Mouse (Mus musculus): ENCODE measurements at regions not wholly inside any gene's neighbourhood (a gene's known extent, or its start where the extent isn't known, plus 50 kb on each side); places are given as distances from the start of the nearest gene placed in this dataset.
A peak's percentile ranks its signal among the peaks of the same experiment; 100 is the strongest.

DNA sequence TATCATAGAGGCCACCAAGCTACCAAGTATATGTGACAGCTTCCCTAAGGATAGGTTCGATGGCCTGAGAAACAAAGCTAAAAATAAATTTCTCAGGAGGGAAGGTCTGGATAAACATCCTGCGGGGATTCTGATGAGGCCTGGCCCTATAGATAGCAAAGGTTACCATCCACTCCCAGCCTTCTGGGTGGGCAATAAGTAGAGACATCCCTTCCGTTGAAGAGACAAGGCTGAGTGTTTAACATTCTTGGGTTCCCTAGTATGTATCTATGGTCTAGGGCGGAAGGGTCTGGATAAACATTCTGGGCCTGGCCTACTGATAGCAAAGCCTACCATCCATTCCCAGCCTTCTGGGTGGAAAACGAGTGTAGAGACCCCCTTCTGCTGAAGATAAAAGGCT, 180.5 kb upstream of the Dlk1 start:
- no peak overlapping the region for H3K27ac ChIP-seq (ENCODE audit: insufficient read depth, low read depth, low read length, poor library complexity, severe bottlenecking)
- H3K9me3 ChIP-seq (ENCODE audit: control insufficient read depth, insufficient read depth, low read depth, low read length): no peaks in the 10 kb centered on the region
- H3K4me3 ChIP-seq (ENCODE audit: insufficient read depth in 1 of 2, low read depth in 1 of 2, low read length in 2 of 2, poor library complexity in 1 of 2, severe bottlenecking in 1 of 2): no peak overlapping the region
- DNase-seq (ENCODE audit: low read depth, low spot score): no peak
- H3K36me3 ChIP-seq (ENCODE audit: control insufficient read depth, insufficient read depth, low read length, poor library complexity, severe bottlenecking): no peaks in the 10 kb centered on the region
- H3K4me1 ChIP-seq (ENCODE audit: control insufficient read depth in 2 of 2, insufficient read depth in 2 of 2, low read length in 2 of 2, poor library complexity in 1 of 2): no peaks in the 10 kb centered on the region
- H3K9ac ChIP-seq (ENCODE audit: insufficient read depth, low read depth, low read length, poor library complexity, severe bottlenecking): no peak overlapping the region
- no peak for TF ChIP-seq ZNF384 (IDR thresholded peaks at IDR 0.05; ENCODE audit: low read depth, low read length)
- TF ChIP-seq ZC3H11A (IDR thresholded peaks at IDR 0.05; ENCODE audit: borderline replicate concordance, low read depth, low read length): no peak
- TF ChIP-seq MAFK (IDR thresholded peaks at IDR 0.05; ENCODE audit: insufficient read depth, low read depth, low read length): no peak
- TF ChIP-seq HCFC1 (IDR thresholded peaks at IDR 0.05; ENCODE audit: borderline replicate concordance, insufficient read depth, low read length): no peak
- TF ChIP-seq CHD2 (IDR thresholded peaks at IDR 0.05; ENCODE audit: low read depth, low read length): no peak
- in situ Hi-C loops (cut with MboI; ENCODE audit: low sequenced_read_pairs in 2 of 2, unreplicated experiment in 2 of 2): no loop called here

DNA sequence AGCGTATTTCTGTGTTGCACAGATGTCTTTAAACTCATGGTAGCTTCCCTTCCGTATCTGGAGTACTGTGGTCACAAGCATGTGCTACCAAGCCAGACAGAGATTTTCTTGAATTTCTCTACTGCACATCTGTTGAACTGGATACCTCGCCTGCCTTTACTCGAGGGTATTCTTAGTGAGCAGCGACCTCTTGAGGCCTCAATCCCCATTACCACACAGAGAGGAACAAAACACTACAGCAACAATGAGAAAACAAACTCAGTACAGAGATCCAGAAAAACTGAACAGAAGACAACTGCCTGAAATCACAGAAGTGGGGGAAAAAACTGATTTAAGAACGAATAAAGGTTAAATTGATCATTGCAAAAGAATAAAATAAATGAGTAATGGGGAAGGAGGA, 137.8 kb upstream of the Dlk1 start:
- DNase-seq (ENCODE audit: low read depth, low spot score): peak; percentile 37
- no peak overlapping the region for H3K27ac ChIP-seq (ENCODE audit: insufficient read depth, low read depth, low read length, poor library complexity, severe bottlenecking)
- TF ChIP-seq ZC3H11A (IDR thresholded peaks at IDR 0.05; ENCODE audit: borderline replicate concordance, low read depth, low read length): peak; percentile 93
- TF ChIP-seq CHD2 (IDR thresholded peaks at IDR 0.05; ENCODE audit: low read depth, low read length): no peak
- no peaks in the 10 kb centered on the region for H3K9me3 ChIP-seq (ENCODE audit: control insufficient read depth, insufficient read depth, low read depth, low read length)
- in situ Hi-C loops (cut with MboI; ENCODE audit: low sequenced_read_pairs in 2 of 2, unreplicated experiment in 2 of 2): loop anchor here (5.0 to 25.0 kb wide), 3 partner anchors 290 to 413 kb away; no protein-coding TSS in a partner anchor
- no peak overlapping the region for H3K9ac ChIP-seq (ENCODE audit: insufficient read depth, low read depth, low read length, poor library complexity, severe bottlenecking)
- no peak overlapping the region for H3K4me3 ChIP-seq (ENCODE audit: insufficient read depth in 1 of 2, low read depth in 1 of 2, low read length in 2 of 2, poor library complexity in 1 of 2, severe bottlenecking in 1 of 2)
- H3K36me3 ChIP-seq (ENCODE audit: control insufficient read depth, insufficient read depth, low read length, poor library complexity, severe bottlenecking): no peaks in the 10 kb centered on the region
- H3K4me1 ChIP-seq (ENCODE audit: control insufficient read depth in 2 of 2, insufficient read depth in 2 of 2, low read length in 2 of 2, poor library complexity in 1 of 2): no peaks in the 10 kb centered on the region

DNA sequence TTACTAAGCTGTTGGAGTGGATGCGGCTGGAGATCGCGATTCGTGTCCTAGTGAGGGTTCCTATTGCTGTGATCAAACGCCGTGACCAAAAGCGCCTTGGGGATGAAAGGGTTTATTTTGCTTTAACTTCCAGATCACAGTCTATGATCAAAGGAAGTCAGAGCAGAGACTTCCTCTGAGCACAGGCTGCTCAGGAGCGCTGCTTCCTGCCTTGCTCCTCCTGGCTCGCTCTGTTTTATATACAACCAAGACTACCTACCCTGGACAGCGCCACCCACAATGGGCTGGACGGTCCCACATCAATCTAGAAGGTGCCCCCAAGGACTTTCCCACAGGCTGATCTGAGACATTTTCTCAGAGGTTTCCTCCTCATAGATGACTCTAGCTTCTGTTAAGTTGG, 126.6 kb upstream of the Dlk1 start:
- Histone ChIP-seq H3K27ac (ENCODE audit: insufficient read depth, low read depth, low read length, poor library complexity, severe bottlenecking) (no peak overlapping the region), H3K4me1 (ENCODE audit: control insufficient read depth in 2 of 2, insufficient read depth in 2 of 2, low read length in 2 of 2, poor library complexity in 1 of 2) (no peaks in the 10 kb centered on the region), H3K36me3 (ENCODE audit: control insufficient read depth, insufficient read depth, low read length, poor library complexity, severe bottlenecking) (no peaks in the 10 kb centered on the region), H3K4me3 (ENCODE audit: insufficient read depth in 1 of 2, low read depth in 1 of 2, low read length in 2 of 2, poor library complexity in 1 of 2, severe bottlenecking in 1 of 2) (no peak overlapping the region), H3K9ac (ENCODE audit: insufficient read depth, low read depth, low read length, poor library complexity, severe bottlenecking) (no peak overlapping the region), H3K9me3 (ENCODE audit: control insufficient read depth, insufficient read depth, low read depth, low read length) (no peaks in the 10 kb centered on the region)
- in situ Hi-C loops (cut with MboI; ENCODE audit: low sequenced_read_pairs in 2 of 2, unreplicated experiment in 2 of 2): no loop called here
- TF ChIP-seq HCFC1 (IDR thresholded peaks at IDR 0.05; ENCODE audit: borderline replicate concordance, insufficient read depth, low read length) (no peak), MAFK (IDR thresholded peaks at IDR 0.05; ENCODE audit: insufficient read depth, low read depth, low read length) (no peak), ZC3H11A (IDR thresholded peaks at IDR 0.05; ENCODE audit: borderline replicate concordance, low read depth, low read length) (no peak), CHD2 (IDR thresholded peaks at IDR 0.05; ENCODE audit: low read depth, low read length) (no peak), ZNF384 (IDR thresholded peaks at IDR 0.05; ENCODE audit: low read depth, low read length) (no peak)
- DNase-seq (ENCODE audit: low read depth, low spot score): peak; percentile 7

DNA sequence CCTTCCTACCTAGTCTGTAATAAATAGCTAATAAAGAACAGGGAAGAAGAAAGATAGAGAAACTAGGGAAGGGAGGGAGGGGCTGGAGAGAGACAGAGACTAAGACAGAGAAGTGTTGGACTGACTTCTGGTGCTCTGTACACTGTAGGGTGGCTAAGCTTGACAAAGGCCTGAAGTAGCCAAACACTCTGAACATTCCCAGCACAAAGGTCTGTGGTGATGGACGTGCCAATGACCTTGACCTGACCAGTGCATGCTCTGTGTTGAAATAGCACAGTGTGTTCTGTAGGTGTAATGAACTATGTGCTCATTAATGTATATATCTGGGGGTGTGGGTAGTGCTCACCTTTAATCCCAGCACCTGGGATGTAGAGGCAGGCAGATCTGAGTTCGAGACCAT, 81.3 kb upstream of the Dlk1 start:
- no peak for DNase-seq (ENCODE audit: low read depth, low spot score)
- H3K4me3 ChIP-seq (ENCODE audit: insufficient read depth in 1 of 2, low read depth in 1 of 2, low read length in 2 of 2, poor library complexity in 1 of 2, severe bottlenecking in 1 of 2): no peak overlapping the region
- no peak overlapping the region for H3K27ac ChIP-seq (ENCODE audit: insufficient read depth, low read depth, low read length, poor library complexity, severe bottlenecking)
- no peak overlapping the region for H3K9ac ChIP-seq (ENCODE audit: insufficient read depth, low read depth, low read length, poor library complexity, severe bottlenecking)
- no peaks in the 10 kb centered on the region for H3K36me3 ChIP-seq (ENCODE audit: control insufficient read depth, insufficient read depth, low read length, poor library complexity, severe bottlenecking)
- H3K9me3 ChIP-seq (ENCODE audit: control insufficient read depth, insufficient read depth, low read depth, low read length): no peaks in the 10 kb centered on the region
- in situ Hi-C loops (cut with MboI; ENCODE audit: low sequenced_read_pairs in 2 of 2, unreplicated experiment in 2 of 2): no loop called here
- no peaks in the 10 kb centered on the region for H3K4me1 ChIP-seq (ENCODE audit: control insufficient read depth in 2 of 2, insufficient read depth in 2 of 2, low read length in 2 of 2, poor library complexity in 1 of 2)
- no peak for TF ChIP-seq HCFC1 (IDR thresholded peaks at IDR 0.05; ENCODE audit: borderline replicate concordance, insufficient read depth, low read length)
- TF ChIP-seq MAFK (IDR thresholded peaks at IDR 0.05; ENCODE audit: insufficient read depth, low read depth, low read length): no peak
- TF ChIP-seq ZC3H11A (IDR thresholded peaks at IDR 0.05; ENCODE audit: borderline replicate concordance, low read depth, low read length): no peak
- no peak for TF ChIP-seq CHD2 (IDR thresholded peaks at IDR 0.05; ENCODE audit: low read depth, low read length)
- no peak for TF ChIP-seq ZNF384 (IDR thresholded peaks at IDR 0.05; ENCODE audit: low read depth, low read length)

DNA sequence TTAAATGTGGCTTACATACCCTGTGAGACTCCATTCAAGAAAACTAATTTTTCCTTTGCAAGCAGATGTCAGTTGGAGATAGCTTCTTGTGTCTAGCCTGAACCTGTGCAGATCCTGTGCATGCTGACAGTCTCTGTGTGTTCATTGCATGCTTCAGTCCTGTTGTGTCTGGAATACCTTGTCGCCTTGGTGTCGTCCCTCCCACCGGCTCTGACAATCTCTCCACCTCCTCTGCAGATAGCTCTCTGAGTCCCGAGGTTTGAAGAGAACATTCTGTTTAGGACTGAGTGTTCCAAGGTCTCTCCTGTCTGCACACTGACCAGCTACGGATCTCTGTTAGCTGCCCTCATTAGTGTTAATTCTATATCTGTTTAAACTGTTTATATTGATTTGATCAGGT, 66.8 kb upstream of the Dlk1 start:
- Histone ChIP-seq H3K4me1 (ENCODE audit: control insufficient read depth in 2 of 2, insufficient read depth in 2 of 2, low read length in 2 of 2, poor library complexity in 1 of 2) (no peaks in the 10 kb centered on the region), H3K27ac (ENCODE audit: insufficient read depth, low read depth, low read length, poor library complexity, severe bottlenecking) (no peak overlapping the region), H3K36me3 (ENCODE audit: control insufficient read depth, insufficient read depth, low read length, poor library complexity, severe bottlenecking) (no peaks in the 10 kb centered on the region), H3K9me3 (ENCODE audit: control insufficient read depth, insufficient read depth, low read depth, low read length) (no peaks in the 10 kb centered on the region), H3K9ac (ENCODE audit: insufficient read depth, low read depth, low read length, poor library complexity, severe bottlenecking) (no peak overlapping the region), H3K4me3 (ENCODE audit: insufficient read depth in 1 of 2, low read depth in 1 of 2, low read length in 2 of 2, poor library complexity in 1 of 2, severe bottlenecking in 1 of 2) (no peak overlapping the region)
- in situ Hi-C loops (cut with MboI; ENCODE audit: low sequenced_read_pairs in 2 of 2, unreplicated experiment in 2 of 2): no loop called here
- no peak for TF ChIP-seq CHD2 (IDR thresholded peaks at IDR 0.05; ENCODE audit: low read depth, low read length)
- TF ChIP-seq ZNF384 (IDR thresholded peaks at IDR 0.05; ENCODE audit: low read depth, low read length): no peak
- TF ChIP-seq MAFK (IDR thresholded peaks at IDR 0.05; ENCODE audit: insufficient read depth, low read depth, low read length): no peak
- no peak for TF ChIP-seq ZC3H11A (IDR thresholded peaks at IDR 0.05; ENCODE audit: borderline replicate concordance, low read depth, low read length)
- TF ChIP-seq HCFC1 (IDR thresholded peaks at IDR 0.05; ENCODE audit: borderline replicate concordance, insufficient read depth, low read length): no peak
- no peak for DNase-seq (ENCODE audit: low read depth, low spot score)

Data from ES-E14 (cell line).